Mouse (Mus musculus): Measurements from ENCODE around the gene Ctdsp2. TPM values are rescaled to one million over a fixed set of nuclear protein-coding genes. Genes with fewer than 3 reads are reported as not detected.

Gene Ctdsp2
- polyA plus RNA-seq, 1 experiment: 179 TPM

DNA sequence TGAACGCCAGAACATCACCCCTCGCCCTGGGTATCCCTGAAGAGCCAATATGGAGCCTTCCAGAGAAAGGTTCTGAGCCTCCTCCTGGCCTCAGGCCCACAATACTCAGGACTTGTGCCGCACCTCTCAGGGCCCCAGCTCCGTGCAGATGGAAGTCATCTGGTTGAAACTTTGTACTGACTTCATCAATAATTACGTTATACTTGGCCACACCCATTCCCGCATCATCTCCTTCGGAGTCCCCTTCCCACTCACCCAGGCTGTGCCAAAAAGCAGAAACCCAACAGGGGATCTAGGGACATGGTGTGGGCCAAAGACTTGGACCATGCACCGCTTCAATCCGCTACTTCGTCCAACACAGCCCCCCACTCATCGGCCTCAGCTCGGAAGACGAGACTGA lies 44.0 kb upstream of the Ctdsp2 start:
- no peak overlapping the region for H3K4me3 ChIP-seq (ENCODE audit: control insufficient read depth, insufficient read depth, low read length)
- TF ChIP-seq POLR2A (IDR thresholded peaks at IDR 0.05; ENCODE audit: control insufficient read depth, extremely low read depth, insufficient read depth, low read length, poor library complexity) (no peak), CTCF (IDR thresholded peaks at IDR 0.05; ENCODE audit: borderline replicate concordance, control insufficient read depth, extremely low read depth, insufficient read depth, low read length, poor library complexity) (no peak)
- H3K4me1 ChIP-seq (replicated peaks; ENCODE audit: control insufficient read depth, insufficient read depth, low read length): peaks cover 15% of the 10 kb centered on the region
- DNase-seq: no peak
- WGBS: 97% methylated on average over 13 of the region's 13 CpGs
- H3K27me3 ChIP-seq (ENCODE audit: control insufficient read depth, insufficient read depth, low read length): no peaks in the 10 kb centered on the region
- no peaks in the 10 kb centered on the region for H3K36me3 ChIP-seq (ENCODE audit: control insufficient read depth, insufficient read depth, low read length)
- H3K27ac ChIP-seq (ENCODE audit: control insufficient read depth, insufficient read depth, low read length): no peak overlapping the region

DNA sequence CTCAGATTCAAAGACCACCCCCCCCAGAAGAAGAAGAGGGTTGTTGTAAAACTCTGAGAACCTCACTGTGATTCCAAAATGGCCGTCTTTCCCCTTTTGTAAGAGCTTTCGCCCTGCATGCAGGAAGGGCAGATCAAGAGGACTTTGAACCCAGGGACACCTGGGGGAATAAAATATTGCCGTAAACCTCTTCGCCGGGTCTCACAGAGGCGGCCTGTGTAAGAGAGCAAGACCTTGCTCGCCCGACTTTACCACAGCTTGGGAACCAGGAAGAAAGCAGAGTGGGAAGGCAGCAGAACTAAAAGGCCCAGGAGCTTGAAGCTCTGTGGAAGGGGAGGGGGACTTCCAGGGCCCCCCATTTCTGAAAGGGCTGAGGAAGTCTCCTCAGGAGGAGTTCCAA lies 43.4 kb upstream of the Ctdsp2 start:
- no peak for DNase-seq
- 77% methylated on average over 8 of the region's 8 CpGs for WGBS
- TF ChIP-seq CTCF (IDR thresholded peaks at IDR 0.05; ENCODE audit: borderline replicate concordance, control insufficient read depth, extremely low read depth, insufficient read depth, low read length, poor library complexity) (no peak), POLR2A (IDR thresholded peaks at IDR 0.05; ENCODE audit: control insufficient read depth, extremely low read depth, insufficient read depth, low read length, poor library complexity) (no peak)
- H3K36me3 ChIP-seq (ENCODE audit: control insufficient read depth, insufficient read depth, low read length): no peaks in the 10 kb centered on the region
- H3K27me3 ChIP-seq (ENCODE audit: control insufficient read depth, insufficient read depth, low read length): no peaks in the 10 kb centered on the region
- peak overlapping the region; percentile 78; the same call in 1 of the 2 replicates for H3K27ac ChIP-seq (ENCODE audit: control insufficient read depth, insufficient read depth, low read length)
- H3K4me1 ChIP-seq (replicated peaks; ENCODE audit: control insufficient read depth, insufficient read depth, low read length): peaks cover 15% of the 10 kb centered on the region
- no peak overlapping the region for H3K4me3 ChIP-seq (ENCODE audit: control insufficient read depth, insufficient read depth, low read length)

DNA sequence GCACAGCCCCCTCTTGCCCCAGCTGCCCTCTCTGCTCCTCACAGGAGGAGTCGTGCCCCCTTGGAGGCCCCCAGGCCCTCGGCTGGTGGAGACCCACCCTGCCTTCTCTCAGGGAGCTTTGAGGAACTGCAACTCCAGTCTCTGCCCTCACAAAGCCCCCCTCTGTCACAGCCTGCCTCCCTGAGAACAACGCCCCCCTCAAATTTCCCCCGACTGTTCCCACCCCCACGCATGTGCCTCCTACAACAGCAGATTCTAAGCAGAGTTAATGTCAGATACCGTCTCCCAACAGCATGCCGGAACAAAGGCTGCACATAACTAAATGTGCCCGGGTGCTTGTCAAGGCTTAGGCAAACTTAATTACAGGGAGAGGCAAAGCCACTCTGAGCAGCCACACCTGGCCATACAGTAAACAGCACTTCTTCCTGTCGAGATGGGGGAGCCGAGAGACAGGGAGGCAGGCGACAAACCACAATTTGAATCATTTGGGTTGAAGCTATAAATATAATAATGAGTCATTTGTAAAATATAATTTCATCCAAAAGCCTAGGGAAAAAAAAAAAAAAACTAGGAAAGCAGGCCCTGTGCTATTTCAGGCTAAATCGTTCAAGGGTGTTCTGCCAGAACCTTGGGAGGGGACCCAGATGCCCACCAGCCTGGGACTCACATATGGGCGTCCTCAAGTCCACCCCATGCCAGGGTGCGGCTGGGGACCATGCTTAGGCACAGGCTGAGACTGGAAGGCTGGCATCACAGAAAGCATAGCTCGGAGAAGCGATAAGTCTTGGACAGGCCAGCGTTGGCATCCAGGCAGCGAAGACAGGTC lies 42.7 kb upstream of the Ctdsp2 start:
- DNase-seq: peak; percentile 27
- TF ChIP-seq POLR2A (IDR thresholded peaks at IDR 0.05; ENCODE audit: control insufficient read depth, extremely low read depth, insufficient read depth, low read length, poor library complexity): no peak
- no peak for TF ChIP-seq CTCF (IDR thresholded peaks at IDR 0.05; ENCODE audit: borderline replicate concordance, control insufficient read depth, extremely low read depth, insufficient read depth, low read length, poor library complexity)
- H3K27me3 ChIP-seq (ENCODE audit: control insufficient read depth, insufficient read depth, low read length): no peaks in the 10 kb centered on the region
- H3K4me3 ChIP-seq (ENCODE audit: control insufficient read depth, insufficient read depth, low read length): no peak overlapping the region
- H3K36me3 ChIP-seq (ENCODE audit: control insufficient read depth, insufficient read depth, low read length): no peaks in the 10 kb centered on the region
- H3K4me1 ChIP-seq (replicated peaks; ENCODE audit: control insufficient read depth, insufficient read depth, low read length): peaks cover 15% of the 10 kb centered on the region
- 40% methylated on average over 18 of the region's 18 CpGs for WGBS
- H3K27ac ChIP-seq (ENCODE audit: control insufficient read depth, insufficient read depth, low read length): peak overlapping the region; percentile 78

DNA sequence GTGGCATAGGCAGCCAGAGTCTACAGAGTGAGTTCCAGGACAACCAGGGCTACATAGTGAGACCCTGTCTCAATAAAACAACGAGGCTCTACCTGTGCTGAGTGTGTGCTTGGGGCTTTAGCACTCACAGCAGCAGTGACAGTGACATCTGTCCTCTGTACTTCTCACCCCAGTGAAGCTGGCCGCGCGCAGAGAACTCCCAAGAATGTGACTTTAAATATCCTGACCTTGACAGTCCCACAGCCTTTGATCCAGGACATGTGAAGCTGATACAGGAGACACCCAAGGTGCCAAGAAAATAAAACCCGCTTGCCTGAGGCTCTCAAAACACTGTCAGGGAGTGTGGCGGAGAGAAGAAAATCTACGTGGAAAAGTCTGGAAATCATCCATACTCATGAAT lies 37.6 kb upstream of the Ctdsp2 start:
- Histone ChIP-seq H3K27me3 (ENCODE audit: control insufficient read depth, insufficient read depth, low read length) (no peaks in the 10 kb centered on the region), H3K4me3 (ENCODE audit: control insufficient read depth, insufficient read depth, low read length) (no peak overlapping the region), H3K36me3 (ENCODE audit: control insufficient read depth, insufficient read depth, low read length) (no peaks in the 10 kb centered on the region), H3K4me1 (replicated peaks; ENCODE audit: control insufficient read depth, insufficient read depth, low read length) (peaks cover 3% of the 10 kb centered on the region), H3K27ac (ENCODE audit: control insufficient read depth, insufficient read depth, low read length) (no peak overlapping the region)
- DNase-seq: no peak
- no peak for TF ChIP-seq CTCF (IDR thresholded peaks at IDR 0.05; ENCODE audit: borderline replicate concordance, control insufficient read depth, extremely low read depth, insufficient read depth, low read length, poor library complexity)
- TF ChIP-seq POLR2A (IDR thresholded peaks at IDR 0.05; ENCODE audit: control insufficient read depth, extremely low read depth, insufficient read depth, low read length, poor library complexity): no peak
- WGBS: 89% methylated on average over 7 of the region's 7 CpGs

DNA sequence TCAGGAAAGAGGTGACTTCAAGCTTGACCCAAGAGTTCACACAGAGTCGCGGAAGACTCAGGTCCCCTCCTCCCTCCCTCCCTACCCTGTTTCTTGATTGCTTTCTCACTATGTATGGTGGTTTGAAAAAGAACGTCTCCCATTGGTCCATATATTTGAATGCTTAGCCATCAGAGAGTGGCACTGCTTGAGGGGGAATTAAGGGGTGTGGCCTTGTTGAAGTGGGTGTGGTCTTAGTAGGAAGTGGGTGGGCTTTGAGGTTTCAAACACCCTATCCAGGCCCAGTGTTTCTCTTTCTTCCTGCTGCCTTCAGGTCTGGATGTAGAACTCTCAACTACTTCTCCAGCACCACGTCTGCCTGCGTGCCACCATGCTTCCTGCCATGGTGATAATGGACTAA lies 33.0 kb upstream of the Ctdsp2 start:
- WGBS: 97% methylated on average over 5 of the region's 5 CpGs
- H3K27me3 ChIP-seq (ENCODE audit: control insufficient read depth, insufficient read depth, low read length): no peaks in the 10 kb centered on the region
- DNase-seq: no peak

DNA sequence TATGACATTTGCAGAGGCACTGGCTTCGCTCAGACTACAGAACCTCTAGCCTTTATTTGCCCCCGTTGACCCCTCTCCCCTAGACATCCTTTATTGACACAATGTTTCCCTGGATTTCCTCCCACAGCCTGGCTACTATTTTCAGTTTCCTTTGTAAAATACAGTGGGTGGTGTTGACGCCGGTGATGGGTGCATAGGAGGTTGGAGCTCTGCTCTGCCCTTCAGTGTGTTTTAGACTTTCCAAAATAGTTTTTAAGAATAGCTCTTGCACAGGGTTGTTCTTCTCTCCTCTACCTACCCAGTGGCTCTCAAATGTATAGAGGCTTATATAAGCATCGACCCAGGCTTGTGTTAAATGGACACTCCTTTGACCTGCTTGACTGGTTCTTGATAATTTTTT lies 28.7 kb upstream of the Ctdsp2 start:
- TF ChIP-seq POLR2A (IDR thresholded peaks at IDR 0.05; ENCODE audit: control insufficient read depth, extremely low read depth, insufficient read depth, low read length, poor library complexity) (no peak), CTCF (IDR thresholded peaks at IDR 0.05; ENCODE audit: borderline replicate concordance, control insufficient read depth, extremely low read depth, insufficient read depth, low read length, poor library complexity) (no peak)
- Histone ChIP-seq H3K27ac (ENCODE audit: control insufficient read depth, insufficient read depth, low read length) (no peak overlapping the region), H3K4me3 (ENCODE audit: control insufficient read depth, insufficient read depth, low read length) (no peak overlapping the region), H3K27me3 (ENCODE audit: control insufficient read depth, insufficient read depth, low read length) (no peaks in the 10 kb centered on the region), H3K36me3 (ENCODE audit: control insufficient read depth, insufficient read depth, low read length) (no peaks in the 10 kb centered on the region), H3K4me1 (replicated peaks; ENCODE audit: control insufficient read depth, insufficient read depth, low read length) (no peaks in the 10 kb centered on the region; the same call in 1 of the 2 replicates)
- 69% methylated on average over 5 of the region's 5 CpGs for WGBS
- no peak for DNase-seq

More for the DNA sequence above, 33.0 kb upstream of the Ctdsp2 start:
- TF ChIP-seq CTCF (IDR thresholded peaks at IDR 0.05; ENCODE audit: borderline replicate concordance, control insufficient read depth, extremely low read depth, insufficient read depth, low read length, poor library complexity): no peak
- TF ChIP-seq POLR2A (IDR thresholded peaks at IDR 0.05; ENCODE audit: control insufficient read depth, extremely low read depth, insufficient read depth, low read length, poor library complexity): no peak
- no peak overlapping the region for H3K4me3 ChIP-seq (ENCODE audit: control insufficient read depth, insufficient read depth, low read length)
- H3K27ac ChIP-seq (ENCODE audit: control insufficient read depth, insufficient read depth, low read length): no peak overlapping the region
- H3K36me3 ChIP-seq (ENCODE audit: control insufficient read depth, insufficient read depth, low read length): no peaks in the 10 kb centered on the region
- H3K4me1 ChIP-seq (replicated peaks; ENCODE audit: control insufficient read depth, insufficient read depth, low read length): no peaks in the 10 kb centered on the region; the same call in 1 of the 2 replicates

Data from thymus, adult 2 months (tissue).